Mouse (Mus musculus) gastrocnemius, adult 2 months (tissue): ENCODE measurements at regions not wholly inside any gene's neighbourhood (a gene's known extent, or its start where the extent isn't known, plus 50 kb on each side); places are given as distances from the start of the nearest gene placed in this dataset.

Source experiments
- DNase-seq: peaks from one replicate; pipeline ENCODE4 v3.0.0; 2022
- H3K27ac ChIP-seq: fragments of 200-600 bp; 2 replicates; pipeline ENCODE4 v1.8.1; 2022; ENCODE audit warnings: mild to moderate bottlenecking
- H3K4me3 ChIP-seq: fragments of 200-600 bp; 2 replicates; pipeline ENCODE4 v1.8.1; 2022; ENCODE audit warnings: mild to moderate bottlenecking, moderate library complexity
- CTCF ChIP-seq: fragments of 200-600 bp; IDR thresholded peaks from 2 replicates; pipeline ENCODE4 v1.8.1; 2022; ENCODE audit warnings: antibody characterized with exemption, mild to moderate bottlenecking, moderate library complexity
- intact Hi-C: fragments of 180-260 bp; cut with DNase I; formaldehyde crosslinking; loops from one replicate; pipeline ENCODE4 v1.15.1; 2025

DNA sequence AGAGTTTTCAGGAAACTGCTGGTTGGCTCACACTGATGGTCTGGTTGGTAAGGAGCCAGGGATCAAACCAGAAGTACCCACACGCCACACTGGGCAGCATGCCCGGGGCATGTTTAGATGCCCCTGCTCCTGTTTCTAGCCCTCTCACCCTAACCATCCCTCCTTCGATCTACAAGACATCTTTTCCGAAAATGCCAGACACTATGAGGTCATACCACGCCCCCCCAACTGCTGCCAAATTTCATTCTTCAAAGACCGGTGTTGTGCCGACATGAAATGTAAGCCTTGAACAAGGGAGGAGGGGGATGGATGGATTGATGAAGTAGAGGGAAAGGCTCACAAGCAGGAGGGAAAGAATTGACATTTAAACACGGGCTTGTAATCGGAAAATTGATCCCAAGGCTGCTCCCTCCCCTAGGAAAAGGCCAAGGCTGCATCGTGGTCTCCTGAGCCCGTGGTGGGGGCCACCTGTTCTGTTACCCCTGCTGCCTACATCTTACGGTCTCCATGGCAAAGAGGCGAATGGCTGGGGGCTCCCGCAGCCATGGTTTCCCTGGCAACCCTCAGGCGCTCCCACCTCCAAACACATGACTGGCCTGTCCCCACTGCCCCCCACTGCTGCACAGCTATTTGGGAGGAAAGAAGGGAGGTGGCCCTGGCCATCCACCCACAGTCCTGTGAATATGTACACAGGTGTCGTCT is 163.1 kb downstream of the Trim29 start:
- no peak for DNase-seq
- intact Hi-C loops, result no loop called here
- H3K4me3 ChIP-seq, result no peak overlapping the region

DNA sequence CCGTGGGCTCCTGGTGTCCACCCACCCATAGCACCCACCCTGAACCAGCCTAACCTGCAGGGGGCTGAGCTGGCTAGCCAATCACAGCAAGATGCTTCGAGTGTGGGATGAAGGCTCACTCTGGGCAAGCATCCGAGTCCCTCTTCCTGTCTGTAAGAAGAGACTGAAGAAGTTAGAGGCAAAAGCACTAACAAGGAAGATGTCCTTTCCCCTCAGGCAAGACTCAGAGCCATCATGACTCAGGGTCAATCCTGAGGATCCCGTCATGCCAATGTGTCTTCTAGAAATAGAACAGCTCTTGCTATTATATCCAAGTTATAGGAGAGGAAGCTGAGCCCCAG is 163.6 kb downstream of the Trim29 start:
- DNase-seq, result no peak
- Histone ChIP-seq H3K27ac (no peak overlapping the region), H3K4me3 (no peak overlapping the region)
- intact Hi-C loops, result no loop called here
- no peak for TF ChIP-seq CTCF

More for the DNA sequence above, 163.1 kb downstream of the Trim29 start:
- no peak overlapping the region for H3K27ac ChIP-seq
- no peak for TF ChIP-seq CTCF

DNA sequence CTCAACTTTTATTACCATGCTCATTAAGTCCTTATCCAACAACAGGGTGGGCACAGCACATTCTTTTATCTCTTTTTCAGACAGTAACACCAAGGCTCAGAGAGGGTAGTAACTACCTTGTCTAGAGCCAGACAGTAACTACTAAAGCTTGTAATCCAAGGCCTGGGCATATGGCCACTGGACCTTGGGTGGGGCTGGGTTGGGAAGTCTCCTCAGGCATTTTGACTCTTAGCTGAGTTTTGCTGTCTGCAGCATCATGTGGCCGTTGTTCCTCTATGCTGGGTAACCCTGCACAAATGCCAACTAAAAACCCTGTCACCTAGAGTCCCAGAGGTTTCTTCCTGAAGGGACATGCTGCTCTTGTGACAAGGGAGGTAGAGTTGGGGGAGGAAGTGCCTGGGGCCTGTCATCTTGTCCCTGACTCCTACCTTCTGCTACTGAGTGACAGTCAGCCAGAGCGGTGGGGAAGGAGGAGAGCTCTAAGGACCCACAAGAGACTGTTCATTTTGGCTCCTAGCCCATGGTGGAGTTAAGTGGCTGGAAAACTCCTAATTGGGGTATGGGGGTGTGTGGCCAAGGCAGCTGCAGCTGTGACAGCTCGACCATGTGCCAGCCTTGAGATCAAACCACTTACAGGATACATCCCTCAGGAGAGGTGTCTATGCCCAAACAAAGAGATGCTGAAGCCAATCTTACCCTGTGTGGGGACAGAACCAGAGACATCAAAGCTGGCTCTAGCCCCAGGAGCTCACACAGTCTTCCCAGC is 170.4 kb downstream of the Trim29 start:
- peak overlapping the region; percentile 88 for H3K27ac ChIP-seq
- no peak overlapping the region for H3K4me3 ChIP-seq
- TF ChIP-seq CTCF, result no peak
- DNase-seq, result peak; percentile 58
- intact Hi-C loops, result no loop called here

DNA sequence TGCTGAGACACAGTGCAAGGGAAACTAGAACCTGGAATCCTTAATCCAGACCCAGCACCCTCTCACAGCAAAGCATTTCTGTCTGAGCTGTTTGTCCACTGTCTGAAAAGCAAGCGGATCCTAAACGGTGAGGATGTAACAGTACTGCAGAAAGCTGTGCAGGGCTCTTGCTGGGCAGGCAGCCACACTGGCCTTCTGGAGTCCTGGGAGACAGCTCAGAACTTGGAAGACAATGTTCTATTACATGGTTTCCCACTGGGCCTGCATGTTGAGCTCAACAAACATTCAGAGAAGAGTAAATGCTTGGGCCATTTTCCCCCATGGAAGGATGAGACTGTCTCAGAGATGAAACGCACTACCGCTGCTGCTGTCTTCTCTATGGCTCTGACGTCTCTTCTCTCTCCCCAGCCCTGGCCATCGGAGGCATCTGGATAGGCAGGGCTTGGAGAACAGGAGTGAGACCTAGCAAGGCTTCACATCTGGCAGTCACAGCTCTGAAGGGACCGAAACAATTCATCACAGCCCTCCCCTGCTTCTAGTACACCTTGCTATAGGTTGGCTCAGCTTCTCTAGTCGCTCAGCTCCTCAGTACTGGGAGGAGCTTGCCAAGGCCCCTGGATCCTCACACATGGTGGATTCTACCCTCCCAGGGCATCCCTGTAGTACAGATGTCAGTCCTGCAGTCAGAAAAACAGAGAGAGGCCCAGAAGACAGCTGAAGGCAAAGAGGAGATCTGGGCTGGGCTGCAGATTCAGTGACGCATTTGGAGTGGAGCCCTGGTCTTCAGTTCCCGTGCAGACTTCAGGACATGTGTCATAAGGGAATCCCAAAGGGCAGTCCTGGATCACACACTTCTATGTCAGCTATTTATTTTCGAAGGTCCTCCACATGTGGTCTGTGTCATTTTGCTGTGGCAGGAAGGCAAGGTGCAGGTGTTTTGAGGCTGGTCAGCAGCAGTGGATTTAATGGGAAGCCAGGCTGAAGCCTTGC is 171.7 kb downstream of the Trim29 start:
- intact Hi-C loops, result no loop called here
- DNase-seq, result peak; percentile 85
- Histone ChIP-seq H3K4me3 (peak overlapping the region; percentile 21; the same call in 1 of the 2 replicates), H3K27ac (peak overlapping the region; percentile 88)
- TF ChIP-seq CTCF, result no peak

DNA sequence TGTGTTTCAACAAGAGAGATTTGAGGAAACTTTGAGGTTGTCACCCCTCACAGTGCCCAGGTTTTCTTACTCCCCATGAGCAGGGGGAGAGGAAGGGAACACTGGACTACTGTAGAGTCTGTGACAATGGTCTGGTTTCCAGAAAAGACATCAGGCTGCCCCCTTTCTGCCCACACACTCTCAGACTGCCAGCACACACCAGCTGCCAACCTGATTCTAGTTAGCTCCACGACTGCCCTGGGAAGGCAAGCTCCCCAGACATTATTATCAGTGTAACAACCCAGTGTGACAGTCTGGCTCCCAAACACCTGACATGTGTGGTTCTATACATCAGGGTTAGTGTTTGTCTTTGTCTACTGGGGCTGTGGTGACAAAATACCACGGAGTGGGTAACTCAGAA is 172.5 kb downstream of the Trim29 start:
- Histone ChIP-seq H3K4me3 (no peak overlapping the region), H3K27ac (peak overlapping the region; percentile 88)
- no peak for TF ChIP-seq CTCF
- intact Hi-C loops, result no loop called here
- no peak for DNase-seq

DNA sequence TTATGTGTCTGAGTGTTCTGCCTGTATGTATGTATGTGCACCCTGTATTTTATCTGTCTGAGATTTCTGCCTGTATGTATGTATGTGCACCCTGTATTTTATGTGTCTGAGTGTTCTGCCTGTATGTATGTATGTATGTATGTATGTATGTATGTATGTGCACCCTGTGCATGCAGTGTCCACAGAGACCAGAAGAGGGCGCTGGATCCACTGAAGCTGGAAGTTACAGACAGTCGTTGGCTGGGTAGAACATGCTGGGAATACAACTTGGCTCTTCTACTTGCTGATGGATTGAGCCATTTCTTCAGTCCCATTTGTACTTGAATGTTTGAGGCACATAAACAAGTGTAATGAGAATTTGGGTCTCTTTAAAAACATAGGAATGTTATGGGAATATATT is 173.3 kb downstream of the Trim29 start:
- Histone ChIP-seq H3K27ac (no peak overlapping the region), H3K4me3 (no peak overlapping the region)
- intact Hi-C loops, result no loop called here
- peak; percentile 10; the same call in 1 of the 2 replicates for TF ChIP-seq CTCF
- DNase-seq, result no peak

DNA sequence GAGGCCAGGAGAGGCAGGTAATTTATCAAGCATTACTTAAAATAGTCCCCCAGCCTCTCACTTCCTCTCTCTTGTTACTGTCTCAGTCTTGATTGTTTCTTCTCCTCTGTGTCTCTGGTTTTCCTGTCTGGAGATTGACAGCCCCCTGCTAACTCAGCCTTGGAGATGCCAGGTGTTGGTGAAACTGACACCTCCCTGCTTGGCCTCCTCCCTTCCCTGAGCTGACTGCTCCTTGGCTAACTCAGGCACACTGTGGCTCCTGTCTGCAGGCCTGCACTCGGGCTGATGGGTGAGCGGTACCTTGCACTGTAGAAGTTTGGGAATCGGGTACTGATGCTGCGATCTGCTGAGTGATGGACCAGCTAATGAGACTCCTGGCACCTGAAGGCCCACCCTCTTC is 176.1 kb downstream of the Trim29 start:
- no peak for TF ChIP-seq CTCF
- no peak overlapping the region for H3K4me3 ChIP-seq
- DNase-seq, result peak; percentile 60
- intact Hi-C loops, result loop anchor here (2.0 kb wide), 1 partner anchor 62 kb away; no protein-coding TSS in a partner anchor
- peak overlapping the region; percentile 49 for H3K27ac ChIP-seq

DNA sequence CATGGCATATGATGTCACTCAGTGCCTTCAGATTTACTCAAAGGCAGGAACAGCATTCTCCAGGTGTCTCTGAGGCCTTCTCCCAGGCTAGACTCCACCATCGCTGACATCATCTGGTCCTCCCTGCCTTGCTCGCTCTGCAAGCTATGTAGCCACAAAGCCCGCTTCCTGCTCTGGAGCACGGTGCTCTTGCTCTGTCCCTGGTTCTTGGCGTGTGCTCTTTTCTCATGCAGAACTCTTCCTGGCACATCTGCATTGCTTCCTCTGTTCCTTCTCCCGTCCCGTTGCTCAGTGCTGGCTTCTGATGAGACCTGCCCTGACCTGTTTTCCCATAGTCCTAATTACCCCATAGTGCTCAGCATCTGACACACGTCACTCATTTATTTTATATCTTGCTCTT is 178.6 kb downstream of the Trim29 start:
- H3K4me3 ChIP-seq, result no peak overlapping the region
- no peak for DNase-seq
- H3K27ac ChIP-seq, result no peak overlapping the region
- TF ChIP-seq CTCF, result no peak
- intact Hi-C loops, result no loop called here

DNA sequence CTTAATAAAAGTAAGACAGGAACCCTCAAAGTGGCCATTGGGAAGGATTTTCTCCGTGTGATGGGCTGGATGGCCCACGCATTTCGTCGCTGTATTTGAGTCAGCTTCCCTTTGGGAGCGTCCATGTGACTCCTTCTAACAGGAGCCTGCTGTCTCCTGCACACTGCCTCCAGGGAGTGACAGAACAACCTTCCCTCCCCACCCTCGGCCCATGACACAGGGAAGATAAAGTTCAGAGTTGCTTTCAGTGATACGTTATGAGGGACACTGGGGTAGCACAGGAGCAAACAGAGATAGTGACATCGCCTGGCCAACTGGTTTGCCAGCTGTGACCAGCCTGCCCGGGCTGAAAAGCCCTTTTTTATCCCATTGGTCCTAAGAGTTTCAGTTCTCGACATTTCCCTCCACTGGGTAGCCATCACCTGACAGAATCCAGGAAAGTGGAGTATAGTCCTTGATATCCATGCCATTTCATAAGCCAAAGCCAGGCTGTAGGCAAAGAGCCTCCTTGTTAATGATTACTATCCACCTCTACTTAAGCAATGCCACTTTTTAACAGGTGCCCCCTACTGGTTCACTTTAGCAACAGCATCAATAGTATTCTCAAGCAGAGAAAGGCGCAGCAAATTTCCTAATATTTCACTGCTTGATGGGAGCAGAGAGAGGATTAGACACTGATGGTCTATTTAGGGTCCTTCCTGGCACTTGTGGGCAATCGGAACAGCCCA is 180.5 kb downstream of the Trim29 start:
- no peak overlapping the region for H3K27ac ChIP-seq
- H3K4me3 ChIP-seq, result no peak overlapping the region
- TF ChIP-seq CTCF, result peak; percentile 77
- intact Hi-C loops, result loop anchor here (2.0 kb wide), 1 partner anchor 152 kb away; no protein-coding TSS in a partner anchor
- no peak for DNase-seq

DNA sequence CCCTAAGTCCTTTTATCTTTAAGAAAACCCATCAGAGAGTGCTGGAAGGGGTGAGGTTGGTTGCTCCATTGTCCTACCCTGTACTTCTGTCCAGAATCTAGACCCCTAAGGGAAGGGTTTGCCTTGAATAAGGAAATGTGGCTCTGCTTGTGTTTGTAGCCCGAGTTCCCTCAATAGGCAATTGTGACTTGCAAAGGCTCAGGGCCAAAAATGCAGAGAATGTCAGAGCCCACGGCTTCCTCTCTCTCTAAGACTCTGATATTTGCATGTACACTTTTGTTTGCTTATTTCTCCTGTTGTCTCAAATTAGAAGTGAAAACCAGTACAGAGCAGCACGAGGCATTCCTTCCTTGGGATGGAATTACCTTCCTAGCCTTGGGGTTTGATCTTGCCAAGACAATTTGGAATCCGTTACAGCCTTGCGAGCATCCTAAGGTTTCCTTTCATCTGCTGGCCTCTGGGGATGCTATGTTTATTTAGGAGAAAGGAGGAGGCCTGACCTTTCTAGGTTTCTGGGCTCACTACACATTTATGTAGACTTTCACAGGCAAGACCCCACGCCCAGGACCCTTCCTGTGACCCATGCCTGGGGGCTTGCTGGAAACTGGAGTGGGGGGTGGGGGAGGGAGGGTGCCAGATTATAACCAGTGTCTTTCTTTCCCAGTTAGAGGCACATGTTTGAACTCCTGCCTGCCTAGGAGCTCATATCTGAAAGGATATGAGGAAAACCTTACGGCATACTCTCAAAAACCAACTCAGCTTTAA is 181.8 kb downstream of the Trim29 start:
- no peak for DNase-seq
- intact Hi-C loops, result no loop called here
- no peak overlapping the region; the same call in 1 of the 2 replicates for H3K27ac ChIP-seq
- TF ChIP-seq CTCF, result no peak
- no peak overlapping the region for H3K4me3 ChIP-seq

DNA sequence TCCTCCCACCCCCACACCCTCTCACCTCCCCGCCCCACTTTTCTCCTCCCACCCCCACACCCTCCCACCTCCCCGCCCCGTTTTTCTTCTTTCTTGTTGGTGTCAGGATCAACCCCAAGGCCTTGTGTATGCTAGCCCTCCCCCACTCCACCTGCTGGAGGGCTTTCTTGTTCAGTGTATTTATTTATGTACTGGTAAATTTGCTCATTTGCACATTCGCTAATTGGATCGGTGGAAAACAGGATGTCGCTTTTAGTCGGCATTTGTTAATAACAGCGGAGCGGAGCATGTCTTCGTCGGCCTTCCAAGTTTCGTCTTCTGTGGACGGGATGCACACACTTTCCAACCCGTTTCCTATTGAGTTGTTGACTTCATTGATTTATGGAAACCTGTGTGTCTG is 187.9 kb downstream of the Trim29 start:
- no peak for DNase-seq
- intact Hi-C loops, result no loop called here
- no peak for TF ChIP-seq CTCF
- no peak overlapping the region for H3K27ac ChIP-seq
- no peak overlapping the region for H3K4me3 ChIP-seq
